Mouse (Mus musculus) G1E (cell line): ENCODE data around the gene Jazf1.

Source experiments
- CTCF ChIP-seq: IDR thresholded peaks from 2 replicates; pipeline ENCODE4 v1.5.1; 2012; ENCODE audit warnings: low read depth, low read length, inconsistent platforms, mixed read lengths
- GATA1 ChIP-seq: IDR thresholded peaks from 2 replicates; pipeline ENCODE4 v1.6.1; 2012; ENCODE audit warnings: borderline replicate concordance, low read length, inconsistent platforms, mixed read lengths
- POLR2AphosphoS5 ChIP-seq: IDR thresholded peaks from 2 replicates; pipeline ENCODE4 v1.6.1; 2012; ENCODE audit warnings: low read depth, low read length, inconsistent platforms; ENCODE audit not compliant: insufficient replicate concordance
- TAL1 ChIP-seq: conservative IDR thresholded peaks from 2 replicates; pipeline ENCODE4 v1.6.1; 2012; ENCODE audit warnings: low read depth, low read length, inconsistent platforms, mixed read lengths

DNA sequence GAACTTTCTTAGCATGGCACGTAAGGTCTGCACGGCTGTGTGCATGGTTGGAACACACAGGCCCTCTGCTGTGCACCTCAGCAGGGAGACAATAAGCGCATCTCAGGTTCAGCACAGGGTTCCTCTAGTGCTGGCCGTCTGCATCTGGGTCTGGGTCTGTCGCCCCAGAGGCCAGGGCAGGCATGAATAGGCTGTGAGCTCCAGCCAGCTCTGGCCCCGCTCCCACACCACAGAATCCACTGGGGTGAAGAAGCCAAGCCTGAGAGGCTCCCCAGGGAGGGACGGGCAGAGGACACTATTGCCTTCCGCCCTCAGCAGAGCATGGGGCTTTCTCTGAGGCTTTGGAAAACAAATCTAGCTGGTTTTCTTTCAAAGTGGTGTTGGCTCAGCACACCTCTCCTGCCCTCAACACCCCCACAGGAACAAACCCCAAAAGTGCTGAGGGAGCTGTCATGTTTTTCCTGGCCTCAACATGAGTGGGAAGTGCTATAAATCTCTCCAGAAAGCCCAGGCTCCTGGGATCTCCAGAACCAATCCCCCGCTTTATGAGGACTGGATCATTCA, 272.3 kb downstream of the Jazf1 start:
- no peak for TF ChIP-seq CTCF
- no peak for TF ChIP-seq GATA1
- TF ChIP-seq POLR2AphosphoS5 = no peak
- TF ChIP-seq TAL1 = no peak
